Mouse (Mus musculus) hematopoietic stem cell, adult 5-6 weeks (primary cell): ENCODE measurements around the gene Prcc. TPM values are rescaled to one million over a fixed set of nuclear protein-coding genes. Genes with fewer than 3 reads are reported as not detected.
"Not testable (repeated sequence)": the region's sequence is repeated elsewhere in the genome, so short reads cannot be mapped to it uniquely, and the experiment has no call there.

Experiments
- ATAC-seq, 2 experiments: fragments of 125-278 bp in 1 of 2; replicated peaks in 1 of 2; 2 replicates each; pipeline ENCODE4 v1.8.0; 2016 to 2017; ENCODE audit warnings: inconsistent platforms in 2 of 2, mild to moderate bottlenecking in 2 of 2, moderate number of reproducible peaks in 2 of 2, low read depth in 1 of 2, moderate TSS enrichment in 1 of 2; ENCODE audit not compliant: low FRiP score in 2 of 2, poor library complexity in 2 of 2, severe bottlenecking in 2 of 2, insufficient read depth in 1 of 2, low TSS enrichment in 1 of 2
- total RNA-seq: library from RNA; stranded (forward); fragments of 172-1452, 232-1000 nt; gene quantifications from 2 replicates; pipeline ENCODE4 v1.2.3, GENCODE M21; 2017

The Prcc gene
- total RNA-seq, 1 experiment from 2014 or later = 35.7 TPM

GRCm38 (mm10) chr3:87907906-87908305 is 22.5 kb upstream of the Prcc start:
- no peak for ATAC-seq

GRCm38 (mm10) chr3:87906981-87907857 is 21.8 kb upstream of the Prcc start:
- ATAC-seq = no peak

- ATAC-seq = no peak
Measured at GRCm38 (mm10) chr3:87906601-87906980, 21.2 kb upstream of the Prcc start.

- ATAC-seq = peak; percentile 83 to 84
Measured at GRCm38 (mm10) chr3:87905880-87906485, 20.6 kb upstream of the Prcc start, which contains the start of gene Hdgf. Gene Hdgf, plus strand, starts transcription at chr3:87906321.

- ATAC-seq = no peak
Measured at GRCm38 (mm10) chr3:87903821-87904220, 18.4 kb upstream of the Prcc start.

- ATAC-seq = not testable (repeated sequence)
Measured at GRCm38 (mm10) chr3:87901959-87902358, 16.6 kb upstream of the Prcc start.

- peak; percentile 74 for ATAC-seq
Measured at GRCm38 (mm10) chr3:87901036-87901624, 15.7 kb upstream of the Prcc start.

GRCm38 (mm10) chr3:87899776-87900175 is 14.4 kb upstream of the Prcc start:
- no peak for ATAC-seq

- ATAC-seq = no peak
Measured at GRCm38 (mm10) chr3:87899266-87899665, 13.9 kb upstream of the Prcc start.

- ATAC-seq = no peak
Measured at GRCm38 (mm10) chr3:87893367-87893905, 8.0 kb upstream of the Prcc start.

- ATAC-seq = no peak
Measured at GRCm38 (mm10) chr3:87891481-87891880, 6.1 kb upstream of the Prcc start.

- not testable (repeated sequence) for ATAC-seq
Measured at GRCm38 (mm10) chr3:87887400-87887799, 2.0 kb upstream of the Prcc start.

- ATAC-seq = no peak
Measured at GRCm38 (mm10) chr3:87886416-87886815, 1.0 kb upstream of the Prcc start.

- ATAC-seq = peak in 1 of 2 experiments; percentile 7; a peak in 1 of 4 replicates
Measured at GRCm38 (mm10) chr3:87886004-87886365, 577 bp upstream of the Prcc start.

GRCm38 (mm10) chr3:87884708-87885251 is 628 bp downstream of the Prcc start:
- 0 out of 4 replicates have a peak, but pooled peaks of 1 of the 2 experiments have one; percentile 11 for ATAC-seq

GRCm38 (mm10) chr3:87884291-87884690 is 1.1 kb downstream of the Prcc start:
- ATAC-seq = no peak

GRCm38 (mm10) chr3:87877730-87878129 is 7.7 kb downstream of the Prcc start:
- ATAC-seq = no peak

GRCm38 (mm10) chr3:87864111-87864510 is 21.3 kb downstream of the Prcc start:
- not testable (repeated sequence) for ATAC-seq
